Mouse (Mus musculus): ENCODE measurements around the gene Plbd2. TPM values are rescaled to one million over a fixed set of nuclear protein-coding genes. Genes with fewer than 3 reads are reported as not detected.

Plbd2 gene
- polyA plus RNA-seq, 2 experiments, result 4.3 to 10.3 TPM

GRCm38 (mm10) chr5:120511643-120512220, 8.3 kb upstream of the Plbd2 start:
- H3K4me3 ChIP-seq (ENCODE audit: insufficient read depth in 1 of 2, low read depth in 2 of 2, low read length in 2 of 2), result peak overlapping the region; percentile 59 to 67
- H3K4me1 ChIP-seq (replicated peaks; ENCODE audit: control insufficient read depth in 2 of 2, insufficient read depth in 2 of 2, low read length in 1 of 2), result peaks cover 8% of the 10 kb centered on the region in 2 experiments
- peak overlapping the region; percentile 47 for H3K9ac ChIP-seq (replicated peaks)
- 9% methylated on average over 14 of the region's 14 CpGs for WGBS (ENCODE audit: insufficient replicate concordance)
- no peak for TF ChIP-seq CTCF (IDR thresholded peaks at IDR 0.05; ENCODE audit: low read depth)
- no peaks in the 10 kb centered on the region for H3K36me3 ChIP-seq (replicated peaks; ENCODE audit: control insufficient read depth, insufficient read depth, low read depth)
- no peaks in the 10 kb centered on the region for H3K9me3 ChIP-seq (ENCODE audit: control insufficient read depth, low read length)
- peak overlapping the region; percentile 83 for H3K4me2 ChIP-seq (ENCODE audit: low read depth)
- H3K27me3 ChIP-seq (ENCODE audit: control insufficient read depth, insufficient read depth, low read length), result no peaks in the 10 kb centered on the region
- DNase-seq (ENCODE audit: low read depth in 3 of 3, low spot score in 3 of 3) (peak in 1 of 3 experiments; percentile 14), ATAC-seq (ENCODE audit: insufficient read depth) (no peak)
- H3K27ac ChIP-seq, result no peak overlapping the region

GRCm38 (mm10) chr5:120510982-120511642, 7.7 kb upstream of the Plbd2 start, which contains the start of gene Slc8b1:
Gene Slc8b1 (plus strand): TSS chr5:120511168.
- ATAC-seq (ENCODE audit: insufficient read depth) (peak; percentile 87), DNase-seq (ENCODE audit: low read depth in 3 of 3, low spot score in 3 of 3) (peak; percentile 78 to 82 (median 82))
- peak within 1 kb of the TSS; percentile 59 to 67 for H3K4me3 ChIP-seq (ENCODE audit: insufficient read depth in 1 of 2, low read depth in 2 of 2, low read length in 2 of 2)
- H3K9ac ChIP-seq (replicated peaks), result peak within 1 kb of the TSS; percentile 47
- H3K27me3 ChIP-seq (ENCODE audit: control insufficient read depth, insufficient read depth, low read length), result no peaks in the 10 kb centered on the region
- peak within 1 kb of the TSS; percentile 83 for H3K4me2 ChIP-seq (ENCODE audit: low read depth)
- TF ChIP-seq CTCF (IDR thresholded peaks at IDR 0.05; ENCODE audit: low read depth), result no peak
- no peak for TF ChIP-seq EP300 (IDR thresholded peaks at IDR 0.05; ENCODE audit: low read depth)
- no peak within 1 kb of the TSS; the same call in 1 of the 2 replicates for H3K27ac ChIP-seq
- peaks cover 8% of the 10 kb centered on the region in 2 experiments for H3K4me1 ChIP-seq (replicated peaks; ENCODE audit: control insufficient read depth in 2 of 2, insufficient read depth in 2 of 2, low read length in 1 of 2)
- WGBS (ENCODE audit: insufficient replicate concordance), result under 1% methylated on average over 36 of the region's 36 CpGs
- H3K9me3 ChIP-seq (ENCODE audit: control insufficient read depth, low read length), result no peaks in the 10 kb centered on the region
- H3K36me3 ChIP-seq (replicated peaks; ENCODE audit: control insufficient read depth, insufficient read depth, low read depth), result no peaks in the 10 kb centered on the region

DNA sequence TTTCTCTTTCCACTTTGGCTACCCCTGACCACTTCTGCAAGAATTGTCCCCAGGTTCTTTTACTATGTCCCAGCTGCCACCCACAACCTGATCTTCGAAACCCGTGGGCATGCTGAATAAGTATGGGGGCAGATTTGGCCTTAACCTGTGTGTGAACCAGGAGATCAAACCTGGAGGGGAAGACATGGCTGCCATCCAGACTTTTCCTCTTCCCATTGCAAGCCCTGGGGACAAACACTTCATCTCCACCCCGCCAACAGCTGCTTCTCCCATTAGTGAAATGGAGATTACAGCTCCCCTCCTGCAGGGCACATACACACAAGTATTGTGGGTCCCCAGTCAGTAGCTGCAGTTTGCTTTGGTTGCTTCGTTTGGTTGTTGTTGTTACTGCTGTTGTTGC, 3.9 kb upstream of the Plbd2 start:
- Histone ChIP-seq H3K27me3 (ENCODE audit: control insufficient read depth, insufficient read depth, low read length) (no peaks in the 10 kb centered on the region), H3K9me3 (ENCODE audit: control insufficient read depth, low read length) (no peaks in the 10 kb centered on the region), H3K4me1 (replicated peaks; ENCODE audit: control insufficient read depth in 2 of 2, insufficient read depth in 2 of 2, low read length in 1 of 2) (peaks cover 8 to 12% of the 10 kb centered on the region in 2 experiments), H3K27ac (no peak overlapping the region), H3K4me2 (ENCODE audit: low read depth) (no peak overlapping the region), H3K36me3 (replicated peaks; ENCODE audit: control insufficient read depth, insufficient read depth, low read depth) (no peaks in the 10 kb centered on the region), H3K9ac (replicated peaks) (no peak overlapping the region), H3K4me3 (ENCODE audit: insufficient read depth in 1 of 2, low read depth in 2 of 2, low read length in 2 of 2) (no peak overlapping the region)
- TF ChIP-seq CTCF (IDR thresholded peaks at IDR 0.05; ENCODE audit: low read depth) (no peak), EP300 (IDR thresholded peaks at IDR 0.05; ENCODE audit: low read depth) (no peak)
- ATAC-seq (ENCODE audit: insufficient read depth) (no peak), DNase-seq (ENCODE audit: low read depth in 3 of 3, low spot score in 3 of 3) (no peak)
- 54% methylated on average over 4 of the region's 4 CpGs for WGBS (ENCODE audit: insufficient replicate concordance)

DNA sequence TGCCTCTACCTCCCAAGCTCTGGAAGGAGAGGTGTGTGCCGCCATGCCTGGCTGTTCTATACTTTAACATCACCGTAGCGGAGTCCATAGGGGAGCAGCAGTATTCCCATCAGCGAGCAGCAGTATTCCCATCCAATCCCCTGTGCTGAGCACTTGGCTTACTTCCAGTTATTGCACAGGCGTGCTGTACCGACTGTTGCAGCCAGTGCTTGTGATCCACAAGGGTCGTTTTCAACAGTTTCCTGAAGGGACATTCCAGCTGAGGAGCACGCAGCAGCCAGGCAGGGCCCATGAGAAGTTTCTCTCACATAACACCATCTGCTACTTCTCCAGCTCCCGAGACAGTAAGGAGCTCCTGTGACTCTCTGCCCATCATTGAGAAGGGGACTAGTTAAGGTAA, 3.1 kb upstream of the Plbd2 start:
- WGBS (ENCODE audit: insufficient replicate concordance), result 67% methylated on average over 9 of the region's 9 CpGs
- no peak overlapping the region for H3K4me3 ChIP-seq (ENCODE audit: insufficient read depth in 1 of 2, low read depth in 2 of 2, low read length in 2 of 2)
- H3K27me3 ChIP-seq (ENCODE audit: control insufficient read depth, insufficient read depth, low read length), result no peaks in the 10 kb centered on the region
- TF ChIP-seq EP300 (IDR thresholded peaks at IDR 0.05; ENCODE audit: low read depth) (no peak), CTCF (IDR thresholded peaks at IDR 0.05; ENCODE audit: low read depth) (no peak)
- H3K36me3 ChIP-seq (replicated peaks; ENCODE audit: control insufficient read depth, insufficient read depth, low read depth), result no peaks in the 10 kb centered on the region
- peaks cover 6 to 11% of the 10 kb centered on the region in 2 experiments for H3K4me1 ChIP-seq (replicated peaks; ENCODE audit: control insufficient read depth in 2 of 2, insufficient read depth in 2 of 2, low read length in 1 of 2)
- no peak for DNase-seq (ENCODE audit: low read depth in 3 of 3, low spot score in 3 of 3)
- no peaks in the 10 kb centered on the region for H3K9me3 ChIP-seq (ENCODE audit: control insufficient read depth, low read length)
- no peak for ATAC-seq (ENCODE audit: insufficient read depth)
- H3K27ac ChIP-seq, result no peak overlapping the region
- H3K9ac ChIP-seq (replicated peaks), result no peak overlapping the region
- no peak overlapping the region for H3K4me2 ChIP-seq (ENCODE audit: low read depth)

GRCm38 (mm10) chr5:120505781-120506180, 2.4 kb upstream of the Plbd2 start:
- ATAC-seq (ENCODE audit: insufficient read depth) (no peak), DNase-seq (ENCODE audit: low read depth in 3 of 3, low spot score in 3 of 3) (no peak)
- Histone ChIP-seq H3K9ac (replicated peaks) (no peak overlapping the region), H3K9me3 (ENCODE audit: control insufficient read depth, low read length) (no peaks in the 10 kb centered on the region), H3K27me3 (ENCODE audit: control insufficient read depth, insufficient read depth, low read length) (no peaks in the 10 kb centered on the region), H3K4me2 (ENCODE audit: low read depth) (peak overlapping the region; percentile 21), H3K4me1 (replicated peaks; ENCODE audit: control insufficient read depth in 2 of 2, insufficient read depth in 2 of 2, low read length in 1 of 2) (peaks cover 1 to 9% of the 10 kb centered on the region in 2 experiments; a peak in 2 of 4 replicates), H3K27ac (no peak overlapping the region), H3K4me3 (ENCODE audit: insufficient read depth in 1 of 2, low read depth in 2 of 2, low read length in 2 of 2) (no peak overlapping the region), H3K36me3 (replicated peaks; ENCODE audit: control insufficient read depth, insufficient read depth, low read depth) (no peaks in the 10 kb centered on the region)
- 54% methylated on average over 9 of the region's 9 CpGs for WGBS (ENCODE audit: insufficient replicate concordance)
- TF ChIP-seq CTCF (IDR thresholded peaks at IDR 0.05; ENCODE audit: low read depth) (no peak), EP300 (IDR thresholded peaks at IDR 0.05; ENCODE audit: low read depth) (no peak)

All from liver, embryonic 14.5 days (tissue).